Comparison of ENCODE assay signal across 10 mouse cellular contexts in the genomic region with DNA sequence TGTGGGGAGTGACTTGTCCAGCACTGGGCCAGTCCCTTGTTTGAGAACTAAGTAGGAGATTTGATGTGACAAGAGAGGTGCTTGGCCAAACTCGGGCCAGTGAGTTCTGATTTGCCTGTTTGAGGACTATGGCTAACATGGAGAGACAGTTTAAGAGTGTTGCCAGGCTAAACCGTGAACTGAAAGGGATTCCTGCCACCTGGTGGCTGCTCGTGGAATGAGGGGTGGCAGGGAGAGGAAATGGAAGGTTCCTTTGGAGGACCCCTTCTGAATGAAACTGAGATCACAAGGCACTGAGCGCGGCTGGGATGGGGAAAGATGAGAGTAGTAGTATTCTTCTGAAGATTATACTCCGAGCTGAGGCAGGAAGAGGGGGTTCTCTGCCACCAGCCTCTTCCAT. TPM values are rescaled to one million over a fixed set of nuclear protein-coding genes. Genes with fewer than 3 reads are reported as not detected.
DNase-seq lines count a peak whose midpoint lies in the region; ATAC-seq and TF ChIP-seq lines count a peak whose summit lies in the region.
"Had no signal": no experiment of that assay in that cellular context is flagged by ENCODE, and none has a peak within 500 bp of the region (broad histone marks: within the 10 kb centered on the region; RNA-seq: fewer than 3 reads in every experiment).

No protein-coding gene starts in this region.

- H3K4me1 ChIP-seq in cortical plate, adult 2 months (ENCODE audit: control insufficient read depth, insufficient read depth, low read length) = peaks cover 10% of the 10 kb centered on the region
- H3K4me1 ChIP-seq in midbrain, embryonic 11.5 days (ENCODE audit: control insufficient read depth, insufficient read depth, low read length) = no peaks in the 10 kb centered on the region
- H3K4me1 ChIP-seq: limb, embryonic 13.5 days had no signal

- intact Hi-C loops in gastrocnemius, adult 2 months (cut with DNase I) = loop anchor here (2.0 to 10.0 kb wide), 3 partner anchors 192 to 372 kb away; no protein-coding TSS in a partner anchor

- ATAC-seq in granulocyte monocyte progenitor cell, adult 5-6 weeks (replicated peaks; ENCODE audit: poor library complexity, severe bottlenecking) = peak; percentile 61
- peak; percentile 59 for ATAC-seq in midbrain, embryonic 11.5 days (ENCODE audit: low FRiP score)
- ATAC-seq: Patski had no signal

- H3K27me3 ChIP-seq in midbrain, embryonic 11.5 days (ENCODE audit: control insufficient read depth, insufficient read depth, low read length) = peaks cover 4% of the 10 kb centered on the region; the same call in 1 of the 2 replicates

- no peak overlapping the region for H3K9ac ChIP-seq in midbrain, embryonic 11.5 days (ENCODE audit: low read length)
- H3K9ac ChIP-seq: limb, embryonic 13.5 days had no signal

- peak; percentile 75 for DNase-seq in gastrocnemius, adult 2 months
- no peak for DNase-seq in gastrocnemius, postnatal 25 days
- peak; percentile 75 for DNase-seq in adipocyte (ENCODE audit: low spot score)
- DNase-seq in layer of hippocampus, postnatal 14 days (ENCODE audit: low spot score in 2 of 2) = peak; percentile 85 to 88
- DNase-seq in midbrain, embryonic 11.5 days (ENCODE audit: low spot score, missing footprints) = peak; percentile 97
- DNase-seq in spleen, postnatal 4 days (ENCODE audit: low spot score in 2 of 2) = peak; percentile 35 to 70

- peak; percentile 95 for TF ChIP-seq CTCF in gastrocnemius, adult 2 months (IDR thresholded peaks at IDR 0.05)
- peak; percentile 91 for TF ChIP-seq CTCF in cortical plate, adult 2 months (IDR thresholded peaks at IDR 0.05; ENCODE audit: extremely low read depth, insufficient read depth, low read length)

- H3K9me3 ChIP-seq in midbrain, embryonic 11.5 days (ENCODE audit: control insufficient read depth, low read length) = no peaks in the 10 kb centered on the region
- H3K9me3 ChIP-seq: limb, embryonic 13.5 days had no signal

- no peak overlapping the region for H3K27ac ChIP-seq in gastrocnemius, adult 2 months
- H3K27ac ChIP-seq in cortical plate, adult 2 months (ENCODE audit: insufficient read depth, low read length) = no peak overlapping the region
- no peak overlapping the region for H3K27ac ChIP-seq in midbrain, embryonic 11.5 days (ENCODE audit: low read depth, low read length)
- H3K27ac ChIP-seq: limb, embryonic 13.5 days had no signal

- no peaks in the 10 kb centered on the region for H3K36me3 ChIP-seq in midbrain, embryonic 11.5 days (ENCODE audit: control insufficient read depth, insufficient read depth, low read length)
- H3K36me3 ChIP-seq: limb, embryonic 13.5 days had no signal

- H3K4me3 ChIP-seq in gastrocnemius, adult 2 months = no peak overlapping the region
- H3K4me3 ChIP-seq in cortical plate, adult 2 months (ENCODE audit: insufficient read depth, low read length) = no peak overlapping the region
- no peak overlapping the region for H3K4me3 ChIP-seq in midbrain, embryonic 11.5 days (ENCODE audit: low read depth, low read length)
- H3K4me3 ChIP-seq: limb, embryonic 13.5 days had no signal

- 0 out of 2 replicates have a peak, but pooled peaks have one; percentile 4 for TF ChIP-seq POLR2A in cortical plate, adult 2 months (IDR thresholded peaks at IDR 0.05; ENCODE audit: extremely low read depth, insufficient read depth, low read length)

- 9% methylated on average over 6 of the region's 6 CpGs for WGBS in midbrain, embryonic 11.5 days

- H3K4me2 ChIP-seq in midbrain, embryonic 11.5 days = no peak overlapping the region
- H3K4me2 ChIP-seq: limb, embryonic 13.5 days had no signal

RNA-seq across cellular contexts. Expression of a gene that starts 7.2 kb away (rescaled TPM):
- 10 to 100 TPM; 51.9 to 72.3 TPM for total RNA-seq in gastrocnemius, adult 2 months (2021)
- 10 to 100 TPM; 87.0 to 94.0 TPM for total RNA-seq in gastrocnemius, postnatal 25 days (2021)
- polyA plus RNA-seq in cortical plate, adult 2 months (2012; rRNA removed) = 72.7 and 76.2 TPM in 2 replicates
- total RNA-seq in granulocyte monocyte progenitor cell, adult 5-6 weeks (2014; fragmentation: Nextera tagmentation) = not detected in 2 replicates
- total RNA-seq in granulocyte monocyte progenitor cell, adult 5-6 weeks (2017) = not detected in 2 replicates
- total RNA-seq in layer of hippocampus, postnatal 14 days (2021) = 10 to 100 TPM; 33.1 to 35.8 TPM
- 0.03 and 0.04 TPM in 2 replicates for polyA plus RNA-seq in midbrain, embryonic 11.5 days (2014; fragmentation: Nextera tagmentation; extraction: Ambion mirVana)
- polyA plus RNA-seq: Patski had no signal

RNA-seq across cellular contexts. Expression of a gene that starts 51.2 kb away (rescaled TPM):
- total RNA-seq in gastrocnemius, adult 2 months (2021) = under 1 TPM; 0.28 to 0.81 TPM
- total RNA-seq in gastrocnemius, postnatal 25 days (2021) = under 1 TPM; 0.41 to 0.46 TPM
- 238 and 251 TPM in 2 replicates for polyA plus RNA-seq in cortical plate, adult 2 months (2012; rRNA removed)
- total RNA-seq in granulocyte monocyte progenitor cell, adult 5-6 weeks (2014; fragmentation: Nextera tagmentation) = not detected in 2 replicates
- total RNA-seq in granulocyte monocyte progenitor cell, adult 5-6 weeks (2017) = not detected in 2 replicates
- 100 to 1,000 TPM; 281 to 304 TPM for total RNA-seq in layer of hippocampus, postnatal 14 days (2021)
- 1.8 and 1.9 TPM in 2 replicates for polyA plus RNA-seq in midbrain, embryonic 11.5 days (2014; fragmentation: Nextera tagmentation; extraction: Ambion mirVana)

Comparison
In these comparisons a context has a peak if more than half of its experiments do, and no peak if none do; other contexts are left out.
1. RNA of a gene that starts 7.2 kb away (total RNA-seq): 87.0 to 94.0 TPM in gastrocnemius, postnatal 25 days, 51.9 to 72.3 TPM in gastrocnemius, adult 2 months and 33.1 to 35.8 TPM in layer of hippocampus, postnatal 14 days; not detected in granulocyte monocyte progenitor cell, adult 5-6 weeks; every median in the first group is over 10 times any median in the second.
2. RNA of a gene that starts 51.2 kb away (total RNA-seq): 281 to 304 TPM in layer of hippocampus, postnatal 14 days; 0.28 to 0.81 TPM in gastrocnemius, adult 2 months, 0.41 to 0.46 TPM in gastrocnemius, postnatal 25 days and not detected in granulocyte monocyte progenitor cell, adult 5-6 weeks; every median in the first group is over 100 times any median in the second.